Mouse (Mus musculus) erythroblast, adult 5-6 weeks (primary cell): ENCODE measurements around the gene Nelfb. TPM values are rescaled to one million over a fixed set of nuclear protein-coding genes. Genes with fewer than 3 reads are reported as not detected.
A peak's percentile ranks its signal among the peaks of the same experiment; 100 is the strongest.
"Not testable (repeated sequence)": the region's sequence is repeated elsewhere in the genome, so short reads cannot be mapped to it uniquely, and the experiment has no call there.

ENCODE experiments used
- ATAC-seq: replicated peaks from 2 replicates; pipeline ENCODE4 v1.8.0; 2016; ENCODE audit warnings: moderate number of reproducible peaks, mild to moderate bottlenecking, moderate TSS enrichment, inconsistent platforms; ENCODE audit not compliant: poor library complexity, low FRiP score, severe bottlenecking
- total RNA-seq, 2 experiments: library from RNA; stranded (forward) in 1 of 2; stranded (reverse) in 1 of 2; fragments of 150-400 nt in 1 of 2; fragments of 200-764, 138-1000 nt in 1 of 2; gene quantifications; 2 replicates each; pipeline versions ENCODE4 v1.2.3 to v1.2.4; 2015 to 2017; ENCODE audit warnings: low replicate concordance in 2 of 2

The Nelfb gene
- total RNA-seq (2015; ENCODE audit: low replicate concordance) (0.77 and 6.1 TPM in 2 replicates), total RNA-seq (2017; ENCODE audit: low replicate concordance) (19.5 and 25.7 TPM in 2 replicates)

DNA sequence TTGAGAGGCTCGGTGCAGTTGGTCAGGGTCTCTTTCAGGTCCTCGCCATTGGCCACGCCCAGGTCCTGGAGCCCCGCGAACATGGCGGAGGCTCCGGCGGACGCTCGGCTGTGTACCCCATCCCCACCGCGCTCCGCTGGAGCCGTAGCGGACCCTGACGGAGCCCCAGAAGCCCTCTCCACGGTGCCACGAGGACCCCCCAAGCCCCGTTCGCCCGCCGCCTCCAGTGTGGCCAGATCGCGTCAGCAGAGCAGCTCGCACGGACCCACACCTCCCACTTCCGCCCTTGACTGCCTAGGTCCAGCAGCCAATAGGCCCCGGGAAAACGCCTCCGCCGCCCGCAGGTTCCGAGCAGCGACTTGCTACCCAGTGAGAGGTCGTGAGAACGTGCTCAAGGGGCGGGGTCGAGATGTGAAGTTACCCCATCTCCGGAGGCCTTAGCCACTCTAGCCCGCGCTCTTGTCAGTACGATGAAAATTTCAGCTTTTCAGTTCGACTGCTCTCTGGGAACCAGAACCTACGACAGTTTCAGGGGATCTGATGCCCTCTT lies at the start of gene Nelfb:
Gene Nelfb, minus strand, starts transcription at position 369 of the 550 bp plus-strand sequence.
- peak; percentile 93 for ATAC-seq

DNA sequence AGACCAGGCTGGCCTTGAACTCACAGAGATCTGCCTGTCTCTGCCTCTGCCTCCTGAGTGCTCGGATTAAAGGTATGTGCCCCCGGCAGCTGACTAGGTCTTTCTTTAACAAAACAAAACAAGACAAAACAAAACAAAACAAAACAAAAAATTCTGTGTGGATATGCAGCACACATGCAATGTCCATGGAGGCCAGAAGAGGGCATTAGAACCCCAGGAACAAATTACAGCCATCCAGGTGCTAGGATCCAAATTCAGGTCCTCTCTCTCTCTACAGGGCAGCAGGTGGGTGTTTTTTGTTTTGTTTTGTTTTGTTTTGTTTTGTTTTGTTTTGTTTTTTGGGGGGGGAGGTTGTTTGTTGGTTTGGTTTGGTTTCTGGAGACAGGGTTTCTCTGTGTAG lies 47.6 kb upstream of the Nelfb start:
- ATAC-seq: no peak

DNA sequence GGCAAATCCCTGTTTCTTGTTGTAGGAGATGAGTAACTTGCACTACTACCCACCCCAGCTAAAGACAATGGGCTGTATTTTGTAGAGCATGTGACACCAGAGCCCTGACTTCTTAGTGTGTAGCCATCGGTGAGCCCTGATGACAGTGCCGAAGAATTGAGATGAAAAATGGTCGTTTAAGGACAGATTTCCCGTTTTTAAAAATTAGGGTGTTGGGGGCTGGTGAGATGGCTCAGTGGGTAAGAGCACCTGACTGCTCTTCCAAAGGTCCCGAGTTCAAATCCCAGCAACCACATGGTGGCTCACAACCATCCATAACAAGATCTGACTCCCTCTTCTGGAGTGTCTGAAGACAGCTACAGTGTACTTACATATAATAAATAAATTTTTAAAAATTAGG lies 46.0 kb upstream of the Nelfb start:
- not testable (repeated sequence) for ATAC-seq

DNA sequence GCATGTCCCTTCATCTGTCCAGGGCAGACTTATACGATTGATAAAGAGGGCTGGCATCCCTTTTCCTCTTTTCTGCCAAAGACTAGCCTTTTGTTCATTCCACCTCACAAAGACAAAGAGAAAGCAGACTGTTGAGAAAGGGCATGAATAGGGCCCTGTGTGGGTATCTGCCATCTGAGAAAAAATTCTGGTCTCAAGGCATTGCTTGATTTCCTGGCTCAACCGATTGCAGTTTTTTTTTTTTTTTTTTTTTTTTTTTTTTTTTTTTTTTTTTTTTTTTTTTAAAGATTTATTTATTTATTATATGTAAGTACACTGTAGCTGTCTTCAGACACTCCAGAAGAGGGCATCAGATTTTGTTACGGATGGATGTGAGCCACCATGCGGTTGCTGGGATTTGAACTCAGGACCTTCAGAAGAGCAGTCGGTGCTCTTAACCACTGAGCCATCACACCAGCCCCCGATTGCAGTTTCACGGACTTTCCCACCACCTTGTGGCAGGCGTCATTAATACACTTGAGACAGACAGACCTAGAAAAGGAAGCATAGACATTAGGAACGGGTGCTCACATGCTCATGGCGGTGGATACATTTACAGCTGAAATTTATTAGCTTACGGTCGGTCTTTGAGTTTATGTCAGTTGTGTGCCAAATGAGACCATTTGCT lies 45.3 kb upstream of the Nelfb start:
- ATAC-seq: not testable (repeated sequence)

DNA sequence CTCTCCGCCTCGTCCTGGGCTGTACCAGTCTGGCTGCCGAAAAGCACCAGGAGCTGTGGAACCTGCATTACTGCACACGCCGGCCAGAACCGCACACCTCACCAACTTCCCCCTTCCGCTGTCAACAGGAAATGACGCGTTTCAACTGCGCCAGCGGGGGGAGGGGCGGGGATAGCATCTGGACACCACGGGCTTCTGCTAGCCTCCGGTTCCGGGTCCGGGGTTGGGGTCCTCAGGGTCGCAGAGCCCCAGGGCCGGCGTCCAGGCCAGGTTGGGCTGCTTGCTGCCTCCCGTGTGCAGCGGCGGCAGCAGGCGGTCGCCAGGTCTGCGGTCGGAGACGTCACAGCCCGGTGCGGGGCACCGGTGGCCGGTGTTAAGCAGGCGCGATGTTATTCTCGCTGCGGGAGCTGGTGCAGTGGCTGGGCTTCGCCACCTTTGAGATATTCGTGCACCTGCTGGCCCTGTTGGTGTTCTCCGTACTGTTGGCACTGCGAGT lies 44.0 kb upstream of the Nelfb start, which contains the start of gene Tmem203:
Gene Tmem203, plus strand, starts transcription at position 156 of the 496 bp plus-strand sequence.
- ATAC-seq: peak; percentile 91

DNA sequence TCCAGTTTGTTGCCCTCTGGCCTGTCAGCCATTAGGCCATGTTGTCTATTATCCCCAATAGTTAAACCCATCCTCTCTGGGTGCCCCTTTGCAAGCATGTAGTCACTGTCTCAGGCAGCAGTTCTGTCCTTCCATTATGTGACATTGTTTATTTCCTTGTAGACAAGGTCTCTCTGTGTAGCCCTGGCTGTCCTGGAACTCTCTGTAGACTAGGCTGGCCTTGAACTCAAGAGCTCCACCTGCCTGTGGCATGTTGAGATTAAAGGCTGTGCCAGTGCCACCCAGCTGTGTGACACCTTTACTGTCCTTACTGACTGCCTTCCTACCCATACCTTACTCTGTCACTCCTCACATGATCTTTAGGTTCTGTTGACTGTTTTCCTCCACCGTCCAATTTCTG lies 41.0 kb upstream of the Nelfb start:
- no peak for ATAC-seq

DNA sequence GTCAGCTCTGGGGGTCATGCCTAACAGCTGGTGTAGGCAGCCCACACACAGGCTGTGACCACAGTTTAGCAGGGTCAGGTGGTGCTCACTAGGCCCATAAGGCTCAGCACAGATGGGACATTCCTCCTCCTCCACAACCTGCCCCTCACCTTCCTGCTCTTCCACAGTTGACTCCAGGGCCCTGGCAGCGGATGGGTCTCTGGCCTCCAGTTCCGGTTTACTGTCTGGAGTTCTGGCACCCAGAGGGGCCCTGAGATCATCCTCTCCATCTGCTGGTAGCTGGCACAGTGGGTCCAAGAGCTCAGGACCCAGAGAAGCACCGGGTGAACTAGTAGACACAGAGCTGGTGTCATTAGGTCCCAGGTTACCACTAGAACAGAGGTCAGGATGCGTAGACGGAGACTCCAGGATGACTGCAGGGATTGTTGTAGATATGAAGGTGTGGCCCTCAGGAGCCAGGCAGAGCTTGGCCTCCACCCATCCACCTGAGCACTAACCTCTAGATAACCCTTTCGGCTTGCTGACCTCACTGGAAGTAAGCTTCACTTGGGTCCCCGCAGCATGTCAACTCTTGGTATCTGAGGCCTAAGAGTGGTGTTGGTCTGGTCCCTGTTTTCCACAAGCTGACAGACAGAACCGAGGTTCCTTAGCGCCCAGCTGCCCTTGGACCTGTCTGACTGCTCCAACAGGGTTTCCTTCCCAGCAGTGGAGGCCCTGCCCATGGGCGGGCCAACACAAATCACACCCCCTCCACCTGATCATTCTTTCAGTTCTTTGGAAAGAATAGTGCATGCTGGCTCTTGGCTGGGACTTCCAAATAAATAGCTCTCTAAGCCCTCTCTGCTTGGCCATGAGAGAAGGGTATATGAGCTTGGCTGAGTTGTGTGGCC lies 35.1 kb upstream of the Nelfb start, which contains the start of gene AL732309.1:
Gene AL732309.1, minus strand, starts transcription at position 681 of the 890 bp plus-strand sequence.
- ATAC-seq: no peak

DNA sequence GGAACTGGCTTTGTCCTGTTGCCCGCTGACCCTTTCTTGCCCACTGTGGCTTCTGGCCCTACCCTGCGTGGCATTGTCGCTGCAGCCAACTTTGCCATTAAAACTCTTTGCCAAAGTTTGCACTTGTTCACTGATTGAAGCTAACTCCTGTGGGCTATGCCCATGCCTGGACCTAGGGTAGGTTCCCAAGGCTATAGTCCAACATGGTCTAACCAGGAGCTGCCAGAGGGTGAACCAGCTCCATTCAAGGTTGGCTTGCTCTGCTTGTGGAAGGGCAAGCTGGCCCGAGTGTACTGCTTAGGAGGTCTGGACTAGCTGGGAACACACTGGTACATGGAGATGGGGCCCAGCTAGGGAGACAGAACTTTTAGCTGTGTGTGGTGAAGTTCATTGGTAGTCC lies 32.9 kb upstream of the Nelfb start:
- ATAC-seq: no peak

DNA sequence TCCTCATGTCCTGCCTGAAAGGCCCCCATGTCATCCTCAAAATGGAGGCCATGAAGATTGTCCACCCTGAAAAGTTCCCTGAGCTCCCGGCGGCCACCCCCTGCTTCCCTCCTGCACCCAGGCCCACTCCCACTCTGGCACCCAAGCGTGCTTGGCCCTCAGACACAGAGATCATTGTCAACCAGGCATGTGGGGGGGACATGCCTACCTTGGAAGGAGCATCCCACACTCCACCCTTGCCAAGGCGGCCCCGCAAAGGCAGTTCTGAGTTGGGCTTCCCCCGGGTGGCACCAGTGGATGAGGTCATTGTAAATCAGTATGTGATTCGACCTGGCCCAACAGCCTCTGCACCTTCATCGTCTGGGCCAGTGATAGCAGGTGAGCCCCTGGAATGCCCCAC lies 32.1 kb upstream of the Nelfb start:
- no peak for ATAC-seq

DNA sequence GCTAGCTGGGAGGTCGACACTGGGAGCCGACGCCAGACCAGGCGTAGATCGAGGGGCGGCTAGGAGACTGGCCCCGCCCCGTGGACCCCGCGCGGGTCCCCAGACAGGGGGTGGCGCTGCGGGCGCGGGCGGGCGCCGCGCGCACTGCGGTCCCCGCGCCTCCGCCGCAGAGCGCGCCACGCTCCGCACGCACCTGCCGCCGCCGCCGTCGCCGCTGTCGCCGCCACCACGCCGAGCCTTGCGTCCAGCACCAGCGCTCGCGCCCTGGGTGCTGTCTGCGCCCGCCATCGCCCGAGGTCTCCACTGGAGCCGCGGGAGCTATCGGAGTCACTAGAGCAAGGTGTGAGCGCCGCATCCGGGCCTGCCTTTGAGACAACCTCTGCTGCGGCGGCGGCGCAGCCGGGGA lies 30.8 kb upstream of the Nelfb start, which contains the start of the genes Rnf208 and Cysrt1:
Gene Rnf208, plus strand, starts transcription at position 155 of the 406 bp plus-strand sequence.
Gene Cysrt1, minus strand, starts transcription at position 352 of the 406 bp plus-strand sequence.
- no peak for ATAC-seq

DNA sequence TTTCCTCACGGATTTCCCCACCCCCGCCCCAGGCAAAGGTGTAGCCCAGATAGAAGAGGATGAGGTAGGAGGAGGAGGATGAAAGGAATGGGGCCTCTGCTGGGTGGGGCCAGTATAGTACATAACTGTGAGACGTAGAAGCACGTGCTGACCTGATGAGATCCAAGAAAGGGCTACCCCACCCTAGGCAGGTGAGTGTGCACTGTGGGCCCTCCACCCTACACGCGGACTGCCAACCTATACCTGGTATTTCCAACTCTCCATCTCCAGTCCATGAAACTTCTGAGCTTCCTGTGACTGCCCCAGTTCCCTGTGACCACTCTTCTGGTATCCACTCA lies 30.1 kb upstream of the Nelfb start:
- no peak for ATAC-seq

DNA sequence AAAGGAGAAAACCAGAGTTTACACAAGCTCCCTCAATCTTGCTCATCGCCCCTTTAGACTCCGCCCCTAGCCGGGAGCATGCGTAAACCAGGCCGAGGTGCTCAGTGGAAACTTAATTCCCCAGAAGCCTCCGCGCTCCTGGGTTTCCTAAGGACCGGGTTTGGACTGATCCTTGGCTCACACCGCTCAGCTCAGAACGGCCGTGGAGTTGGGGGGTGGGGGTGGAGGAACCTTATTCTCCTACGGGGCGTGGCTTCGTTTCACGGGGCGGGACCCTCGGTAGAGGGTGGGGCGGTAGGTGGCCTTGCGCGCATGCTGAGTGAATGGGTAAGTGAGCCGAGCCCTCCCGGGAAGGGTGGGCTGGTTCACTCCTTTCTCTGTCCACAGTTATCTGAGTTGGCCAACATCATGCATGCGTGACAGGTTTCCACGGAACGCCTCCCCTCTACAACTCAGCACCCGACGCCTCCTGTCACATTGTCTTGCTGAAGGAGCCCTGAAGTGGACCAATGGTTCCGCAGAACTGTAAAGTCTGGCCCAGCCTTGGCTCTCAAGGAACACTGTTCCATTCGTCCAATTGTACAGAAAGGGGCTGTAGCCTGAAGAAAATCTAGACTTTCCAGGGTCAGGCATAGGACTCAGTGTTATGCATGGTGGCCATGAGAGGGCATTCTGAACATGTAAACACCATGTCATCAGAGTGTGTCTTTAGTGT lies 29.6 kb upstream of the Nelfb start:
- ATAC-seq: no peak

DNA sequence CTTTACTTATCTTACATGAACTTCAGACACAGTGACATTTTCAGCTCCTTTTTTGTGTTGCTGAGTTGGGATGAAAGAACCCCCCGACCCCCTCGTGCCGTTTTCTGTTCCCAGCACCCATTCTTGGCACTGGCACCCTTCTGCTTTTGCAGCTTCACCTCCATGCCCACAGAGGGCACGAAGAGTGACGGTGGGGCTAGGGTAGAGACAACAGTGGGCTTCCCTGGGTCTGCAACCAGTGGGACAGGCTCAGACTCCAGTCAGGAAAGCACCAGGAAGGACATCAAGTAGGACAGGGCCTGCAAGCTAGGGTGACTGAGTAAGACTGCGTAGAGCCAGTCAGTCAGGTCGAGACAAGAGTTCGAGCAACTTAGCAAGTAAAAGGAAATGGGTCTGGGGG lies 29.0 kb upstream of the Nelfb start:
- ATAC-seq: no peak

DNA sequence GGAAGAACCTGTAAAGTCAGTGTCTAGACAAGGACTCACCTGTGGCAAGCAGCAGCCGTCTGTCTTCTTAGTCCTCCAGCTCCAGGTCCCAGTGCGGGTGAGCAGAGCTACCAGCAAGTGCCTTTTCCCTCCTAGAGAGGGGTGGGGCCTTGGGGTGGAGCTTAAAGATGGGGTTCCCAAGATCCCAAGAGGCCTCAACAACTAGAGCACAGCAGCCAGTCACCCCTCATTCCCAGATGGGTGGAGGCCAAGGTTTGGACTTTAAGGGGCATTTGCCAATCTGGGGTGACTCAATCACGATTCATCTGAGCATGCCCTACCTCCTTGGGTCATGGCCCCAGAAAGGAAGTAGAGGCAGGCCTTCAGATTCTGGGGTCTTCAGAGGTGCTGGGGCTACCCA lies 28.5 kb upstream of the Nelfb start:
- ATAC-seq: no peak

DNA sequence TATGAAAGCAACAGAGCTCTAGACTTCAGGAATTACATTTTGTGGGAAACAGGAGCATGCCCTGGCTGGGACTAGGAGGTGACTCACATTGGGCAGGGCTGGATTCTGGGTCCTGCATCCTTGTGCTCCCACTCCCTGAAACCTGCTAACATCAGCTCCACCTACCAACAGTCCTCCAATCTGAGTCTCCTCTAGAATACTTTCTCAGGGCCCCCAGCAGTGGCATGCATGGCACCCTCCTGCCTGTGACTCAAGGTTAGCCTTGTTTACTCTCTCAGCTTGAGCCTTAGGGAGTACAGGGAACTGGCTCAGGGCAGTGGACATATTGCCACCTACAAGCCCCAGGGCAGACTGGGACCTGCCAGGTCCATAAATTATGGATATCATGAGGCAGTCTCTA lies 26.8 kb upstream of the Nelfb start:
- ATAC-seq: no peak

DNA sequence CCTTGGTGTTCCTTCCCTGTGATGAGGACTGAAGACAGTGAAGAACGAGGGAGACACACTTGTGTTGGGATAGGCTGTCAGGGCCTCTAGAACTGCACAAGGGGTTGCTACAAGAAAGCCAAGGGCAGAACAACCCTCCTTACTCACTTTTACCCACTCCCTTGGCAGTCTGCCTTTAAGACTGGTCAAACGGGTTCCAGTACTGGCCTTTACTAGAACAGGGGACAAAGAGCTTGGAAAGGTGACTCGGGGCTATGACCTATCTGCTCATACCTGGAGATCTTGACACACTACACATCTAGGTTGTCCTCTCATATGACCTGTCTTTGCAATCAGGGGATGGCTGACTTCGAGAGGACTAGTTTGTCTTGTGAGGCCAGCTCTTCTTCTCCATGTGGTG lies 26.2 kb upstream of the Nelfb start:
- ATAC-seq: no peak

DNA sequence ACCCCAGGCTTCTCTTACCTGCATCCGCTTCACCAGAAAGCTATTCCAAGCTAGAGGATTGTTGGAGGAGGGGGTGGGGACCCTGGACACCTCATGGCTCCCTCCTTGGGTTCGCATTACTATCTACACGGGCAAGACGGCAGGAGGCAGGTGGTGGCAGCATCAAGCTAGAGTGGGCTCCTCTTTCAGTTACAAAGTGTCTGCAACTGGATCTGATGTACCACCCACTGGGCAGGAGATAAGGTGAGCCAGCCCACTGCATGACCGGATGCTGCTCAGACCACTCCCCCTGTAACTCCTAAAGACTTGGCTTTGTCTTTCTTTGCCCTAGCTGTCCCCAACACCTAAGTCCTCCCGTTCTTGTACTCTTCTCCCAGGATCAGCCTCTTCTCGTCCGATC lies 25.3 kb upstream of the Nelfb start, which contains the start of gene Rnf224:
Gene Rnf224, minus strand, starts transcription at position 174 of the 400 bp plus-strand sequence.
- no peak for ATAC-seq

DNA sequence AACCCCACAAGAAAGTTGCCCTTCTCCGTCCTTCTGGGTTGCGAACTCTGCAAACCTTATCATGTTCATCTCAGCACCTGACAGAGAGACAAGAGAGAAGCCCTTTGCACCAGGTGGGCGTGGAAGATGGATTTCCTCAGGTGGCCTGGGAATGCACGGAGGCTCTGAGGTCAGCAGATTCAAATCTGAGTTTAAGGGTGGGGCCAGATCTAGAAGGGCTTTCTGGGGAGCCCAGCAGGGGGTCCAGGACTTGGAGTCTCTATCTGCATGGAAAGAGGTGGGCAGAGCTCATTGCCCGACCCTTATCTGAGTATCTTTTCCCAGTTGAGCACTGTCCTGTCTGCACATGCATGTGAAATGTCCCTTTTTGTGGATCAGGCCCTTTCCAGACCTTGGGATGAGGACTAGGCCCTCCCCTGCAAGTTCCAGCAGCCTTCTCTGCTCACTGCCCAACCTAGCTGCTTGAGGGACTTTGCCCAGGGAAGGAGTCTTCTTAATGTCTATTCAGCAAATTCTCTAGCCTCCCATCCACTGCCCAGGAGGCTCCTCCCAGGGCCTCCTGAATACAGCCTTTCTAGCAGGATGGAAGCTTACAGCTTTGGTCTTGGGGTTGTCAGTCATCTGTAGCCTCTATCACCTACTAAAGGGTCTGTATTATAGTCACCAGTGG lies 23.4 kb upstream of the Nelfb start:
- ATAC-seq: no peak

DNA sequence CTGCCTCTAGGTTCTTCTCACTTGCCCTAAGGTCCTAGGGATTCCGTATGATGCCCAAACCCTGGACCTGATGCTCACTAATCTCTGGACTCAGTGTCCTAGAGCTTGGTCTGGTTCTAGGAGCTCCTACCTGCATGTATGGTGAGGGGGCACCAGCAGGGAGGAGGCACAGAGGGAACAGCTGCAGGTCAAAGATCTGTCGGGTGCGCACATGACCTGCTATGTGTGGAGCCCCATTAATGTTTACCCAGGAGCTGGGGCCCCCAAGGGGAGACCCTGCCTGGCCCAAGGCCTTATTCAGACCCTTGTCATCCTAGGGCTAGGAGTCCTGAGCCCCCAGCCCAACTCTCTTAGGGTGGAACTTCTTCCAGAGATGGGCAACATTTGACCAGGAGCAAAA lies 22.8 kb upstream of the Nelfb start, which contains the start of gene Slc34a3:
Gene Slc34a3, minus strand, starts transcription at position 315 of the 400 bp plus-strand sequence.
- no peak for ATAC-seq
